Mouse (Mus musculus) skeletal muscle tissue, adult 2 months (tissue): ENCODE measurements at regions not wholly inside any gene's neighbourhood (a gene's known extent, or its start where the extent isn't known, plus 50 kb on each side); places are given as distances from the start of the nearest gene placed in this dataset.

ENCODE experiments used
- DNase-seq: peaks from one replicate; pipeline ENCODE4 v3.0.0-alpha.2; 2012; ENCODE audit warnings: low read depth, low spot score

DNA sequence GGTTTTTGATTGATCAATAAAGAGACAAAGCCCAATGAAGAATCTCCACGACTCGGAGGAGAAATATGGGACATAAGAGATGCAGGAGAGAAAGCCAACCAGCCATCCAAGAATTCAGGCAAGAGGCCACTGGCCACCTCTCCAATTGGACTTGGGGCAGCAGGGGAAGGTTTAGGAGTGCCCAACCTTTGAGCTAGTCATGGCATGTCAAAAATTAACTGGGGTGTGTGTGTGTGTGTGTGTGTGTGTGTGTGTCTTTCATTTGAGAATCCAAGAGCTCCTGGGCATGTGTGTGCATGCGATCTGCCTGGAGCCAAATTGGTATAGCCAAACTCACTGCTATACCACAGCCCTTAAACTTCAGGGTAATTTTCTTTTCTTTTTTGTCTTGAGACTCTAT lies 51.6 kb upstream of the Cecr2 start:
- no peak for DNase-seq

DNA sequence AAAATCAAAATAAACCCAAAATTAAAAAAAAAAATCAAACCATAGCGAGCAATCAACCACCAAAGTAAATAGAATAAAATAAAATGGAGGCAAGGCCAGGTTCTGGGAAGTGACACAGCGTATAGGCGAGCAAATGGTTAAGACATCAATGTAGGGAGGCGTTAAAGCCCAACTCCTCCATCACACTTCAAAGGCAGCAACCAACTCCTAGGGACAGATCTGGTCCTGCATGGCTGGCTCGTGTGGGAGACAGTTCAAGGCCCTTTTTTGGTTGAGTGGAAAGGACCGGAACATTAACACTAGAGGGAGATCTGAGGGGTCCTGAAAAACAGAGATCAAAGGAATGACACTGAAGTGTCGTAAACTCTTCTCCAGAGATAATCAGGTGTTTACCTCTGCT lies 53.8 kb upstream of the Cecr2 start:
- DNase-seq: no peak

DNA sequence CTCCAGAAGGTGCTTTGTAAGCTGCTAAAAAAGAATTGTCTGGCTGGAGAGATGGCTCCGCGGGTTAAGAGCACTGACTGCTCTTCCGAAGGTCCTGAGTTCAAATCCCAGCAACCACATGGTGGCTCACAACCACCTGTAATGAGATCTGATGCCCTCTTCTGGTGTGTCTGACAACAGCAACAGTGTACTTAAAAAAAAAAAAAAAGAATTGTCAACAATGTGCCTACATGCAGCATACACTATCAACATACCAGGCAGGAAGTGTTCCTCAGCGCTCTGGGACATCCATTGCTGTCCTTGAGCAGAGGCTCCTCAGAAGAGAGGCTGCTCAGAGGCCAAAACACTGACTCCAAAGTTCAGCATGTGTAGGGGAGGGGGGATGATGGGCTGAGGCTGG lies 56.3 kb upstream of the Cecr2 start:
- no peak for DNase-seq

DNA sequence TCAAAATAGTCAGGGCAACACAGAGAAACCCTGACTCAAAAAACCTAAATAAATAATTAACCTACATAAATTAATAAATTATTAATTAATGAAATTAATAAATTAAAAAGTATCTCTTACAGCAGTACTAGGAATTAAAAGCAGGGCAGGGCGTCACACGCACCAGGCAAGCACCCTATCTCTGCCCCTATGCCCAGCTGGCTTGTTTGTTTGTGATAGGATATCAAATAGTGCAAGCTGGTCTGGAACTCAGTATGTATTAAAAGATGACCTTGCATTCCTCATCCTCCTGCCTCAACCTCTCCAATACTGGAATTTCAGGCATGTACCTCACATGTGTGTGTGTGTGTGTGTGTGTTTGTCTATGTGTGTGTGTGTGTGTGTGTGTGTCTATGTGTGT lies 60.7 kb upstream of the Cecr2 start:
- DNase-seq: no peak

DNA sequence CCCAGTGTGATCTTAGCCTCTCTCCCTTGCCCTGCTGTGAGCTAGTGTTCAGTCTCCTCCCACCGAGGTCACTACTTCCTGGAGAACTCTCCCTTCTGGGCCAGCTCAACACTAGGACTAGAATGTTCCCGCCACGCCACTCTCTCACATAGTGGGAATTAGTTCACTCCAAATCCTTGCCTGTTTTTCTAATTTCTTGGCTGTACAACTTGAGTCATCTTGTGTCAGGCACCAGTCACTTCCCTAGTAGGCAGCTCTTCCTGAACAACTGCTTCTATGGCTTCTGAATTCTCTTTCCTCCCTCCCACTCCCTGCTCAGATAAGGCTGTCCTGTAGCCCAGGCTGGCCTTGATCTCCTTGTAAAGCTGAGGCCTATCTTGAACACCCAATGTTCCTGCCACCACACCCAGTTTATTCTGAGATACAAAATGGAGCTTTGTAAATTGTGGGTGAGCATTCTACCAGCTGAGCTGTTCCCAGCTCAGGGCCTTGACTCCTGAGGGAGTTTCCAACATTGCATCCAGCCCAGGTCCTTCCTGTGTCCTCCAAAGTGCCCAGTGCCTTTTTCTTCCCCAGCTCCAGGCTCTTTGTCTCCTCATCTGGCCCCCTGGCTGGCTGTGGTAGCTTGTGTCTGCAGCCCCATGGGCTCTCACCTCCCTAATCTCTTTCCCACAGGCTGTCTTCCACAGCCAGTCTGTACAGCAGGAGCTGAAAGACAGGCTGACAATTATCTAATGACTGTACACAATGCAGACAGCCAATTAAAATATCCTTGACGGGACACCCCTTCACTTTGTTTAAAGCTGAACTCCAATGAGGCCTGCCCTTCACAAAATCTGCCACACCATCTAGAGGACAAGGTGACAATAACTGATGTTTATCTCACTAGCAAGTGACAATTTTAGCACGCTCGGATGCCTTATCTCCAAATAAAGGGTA lies 61.9 kb upstream of the Cecr2 start:
- DNase-seq: no peak

DNA sequence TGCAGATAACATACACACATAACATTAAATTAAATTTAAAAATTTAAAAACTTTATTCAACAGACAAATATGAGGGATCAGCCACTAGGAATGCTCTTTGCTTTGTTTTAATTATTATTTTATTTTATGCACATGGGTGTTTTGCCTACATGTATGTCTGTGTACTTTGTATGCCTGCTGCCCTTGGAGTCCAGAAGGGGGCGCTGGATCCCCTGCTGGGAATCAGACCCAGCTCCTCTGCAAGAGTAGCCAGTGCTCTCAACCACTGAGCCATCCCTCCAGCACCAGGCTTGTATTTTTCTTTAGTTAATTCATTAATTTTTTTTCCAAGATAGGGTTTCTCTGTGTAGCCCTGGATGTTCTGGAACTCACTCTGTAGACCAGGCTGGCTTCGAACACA lies 62.7 kb upstream of the Cecr2 start:
- DNase-seq: no peak

DNA sequence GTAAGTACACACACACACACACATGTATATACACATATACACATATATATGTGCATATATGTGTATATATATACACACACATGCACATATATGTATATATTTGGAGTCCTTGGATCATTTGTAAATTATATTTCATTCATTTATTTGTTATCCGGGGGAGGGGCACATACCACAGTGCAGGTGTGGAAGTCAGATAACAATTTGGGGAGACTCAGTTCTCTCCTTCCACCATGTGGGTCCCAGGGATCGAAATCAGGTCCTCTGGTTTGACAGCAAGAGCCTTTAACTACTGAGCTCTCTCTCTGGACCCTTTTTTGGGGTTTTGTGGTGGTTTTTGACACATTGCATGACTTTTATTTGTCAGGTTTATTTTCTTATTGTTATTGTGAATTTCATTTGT lies 65.8 kb upstream of the Cecr2 start:
- no peak for DNase-seq

DNA sequence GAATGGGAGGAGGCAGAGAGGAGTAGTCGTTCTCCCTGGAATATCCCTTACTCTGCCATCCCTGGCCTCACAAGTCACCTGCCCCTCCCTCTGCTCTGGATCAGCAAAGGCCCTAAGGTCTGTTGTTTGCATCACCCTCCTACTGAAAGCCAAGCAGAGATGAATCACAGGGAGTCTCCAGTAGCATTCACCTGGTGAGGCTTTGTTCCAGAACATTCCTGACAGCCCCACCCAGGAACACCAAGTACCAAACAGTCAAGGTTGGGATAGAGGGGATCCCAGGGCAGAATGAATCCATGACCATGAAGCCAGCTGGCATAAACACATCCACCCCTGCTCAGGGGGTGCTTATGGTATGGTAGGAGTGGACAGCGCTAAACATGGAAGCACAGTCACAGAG lies 67.4 kb upstream of the Hdhd5 start:
- no peak for DNase-seq

DNA sequence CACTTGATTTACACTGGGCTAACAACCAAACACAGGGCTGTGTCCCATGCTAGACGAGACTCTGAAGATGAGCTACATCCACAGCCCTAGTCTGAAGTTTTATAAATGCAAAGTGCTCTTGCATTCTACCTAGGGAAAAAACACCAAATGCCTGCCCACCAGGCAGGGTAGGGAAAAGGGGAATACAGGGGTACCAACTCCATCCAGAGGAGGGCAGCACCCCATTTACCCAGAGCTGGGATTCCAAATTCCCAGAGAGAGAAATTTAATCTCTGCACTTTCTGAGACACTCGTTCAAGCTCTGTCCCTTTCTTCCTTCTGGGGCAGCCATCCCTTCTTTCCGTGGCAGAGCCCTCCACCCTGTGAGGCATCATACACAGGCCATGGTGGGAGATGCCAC lies 66.8 kb upstream of the Hdhd5 start:
- DNase-seq: no peak

DNA sequence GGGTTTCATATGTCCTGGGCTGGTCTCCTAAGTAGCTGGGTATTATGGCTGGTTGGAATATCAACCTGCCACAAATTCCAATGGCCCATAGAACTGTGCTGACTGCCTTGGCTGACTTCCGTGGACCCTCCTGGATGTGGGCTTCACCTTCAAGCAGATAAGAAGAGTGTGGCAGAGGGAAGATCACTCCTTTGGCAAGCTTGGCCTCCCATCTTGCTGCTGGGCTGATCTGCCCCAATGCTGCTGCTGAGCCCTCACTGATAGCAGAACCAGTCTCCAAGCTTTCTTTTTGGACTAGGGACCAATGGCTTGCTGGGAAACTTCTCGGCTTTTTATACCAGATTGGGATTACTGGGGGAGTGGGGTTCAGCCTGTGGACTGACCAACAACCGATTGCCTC lies 65.6 kb upstream of the Hdhd5 start:
- no peak for DNase-seq

DNA sequence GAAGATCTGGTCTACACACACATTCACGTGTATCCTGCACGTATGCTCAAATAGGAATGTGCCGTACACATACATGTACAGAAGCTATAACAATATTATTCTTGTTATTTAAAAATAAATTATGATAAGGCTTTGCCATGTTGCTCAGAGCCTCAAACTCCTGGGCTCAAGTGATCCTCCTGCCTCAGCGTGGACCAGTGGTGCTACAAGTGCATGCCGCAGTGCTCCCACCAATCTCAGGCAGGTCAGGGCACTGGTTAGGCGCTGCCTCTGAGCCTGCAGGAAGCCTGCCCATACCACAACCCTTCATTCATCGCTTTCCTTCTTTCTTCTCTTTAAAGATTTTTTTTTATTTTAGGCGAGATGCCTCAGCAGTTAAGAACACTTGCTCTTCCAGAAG lies 63.3 kb upstream of the Hdhd5 start:
- no peak for DNase-seq

DNA sequence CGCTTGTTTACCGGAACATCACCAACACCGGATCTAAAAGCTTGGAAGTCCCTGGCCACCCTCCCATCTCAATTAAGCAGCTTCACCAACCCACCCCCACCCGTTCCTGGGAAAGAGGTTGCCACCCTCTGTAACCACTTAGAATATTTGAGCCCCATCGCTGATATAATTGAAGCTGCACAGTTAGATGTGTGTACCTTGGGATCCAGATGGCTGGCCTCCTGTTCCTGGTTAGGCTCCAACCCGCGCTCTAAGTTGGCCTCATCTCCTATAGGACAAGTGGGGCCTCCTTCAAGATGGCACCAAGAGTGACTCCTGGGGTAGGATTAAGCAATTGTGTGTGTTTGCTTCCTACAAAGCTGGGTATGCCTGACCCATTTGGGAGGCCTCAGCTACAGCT lies 61.6 kb upstream of the Hdhd5 start:
- DNase-seq: no peak

DNA sequence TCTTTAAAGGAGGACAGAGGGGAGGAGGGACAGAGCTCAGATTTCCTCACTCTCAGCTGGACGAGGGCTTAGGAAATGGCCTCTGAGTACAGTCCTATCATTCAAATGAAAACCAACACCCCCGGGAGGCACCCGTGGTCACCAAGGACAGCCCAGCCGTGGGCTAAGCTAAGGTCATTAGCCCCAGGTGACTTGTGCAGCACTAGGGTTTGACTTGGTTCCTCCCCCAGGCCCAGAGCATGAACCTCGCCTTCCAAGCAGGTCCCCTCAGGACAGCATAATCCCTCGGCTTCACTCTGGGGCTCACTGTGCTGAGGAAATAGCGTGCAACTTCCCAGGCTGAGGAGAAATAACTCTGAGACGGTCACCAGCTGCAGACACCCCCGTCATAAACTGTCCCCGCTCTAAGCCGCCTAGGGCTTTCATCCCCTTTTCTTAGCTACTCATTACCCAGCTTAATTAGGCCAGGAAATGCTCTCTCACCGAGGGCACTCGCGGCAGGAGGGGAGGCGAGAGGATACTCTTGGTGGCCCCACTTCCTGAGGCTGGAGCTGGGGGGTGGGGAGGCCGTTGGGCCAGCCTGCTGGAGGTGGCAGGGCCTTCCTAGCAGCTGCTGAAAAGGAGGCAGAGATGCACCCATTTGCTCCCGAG lies 61.0 kb upstream of the Hdhd5 start:
- peak; percentile 89 for DNase-seq

DNA sequence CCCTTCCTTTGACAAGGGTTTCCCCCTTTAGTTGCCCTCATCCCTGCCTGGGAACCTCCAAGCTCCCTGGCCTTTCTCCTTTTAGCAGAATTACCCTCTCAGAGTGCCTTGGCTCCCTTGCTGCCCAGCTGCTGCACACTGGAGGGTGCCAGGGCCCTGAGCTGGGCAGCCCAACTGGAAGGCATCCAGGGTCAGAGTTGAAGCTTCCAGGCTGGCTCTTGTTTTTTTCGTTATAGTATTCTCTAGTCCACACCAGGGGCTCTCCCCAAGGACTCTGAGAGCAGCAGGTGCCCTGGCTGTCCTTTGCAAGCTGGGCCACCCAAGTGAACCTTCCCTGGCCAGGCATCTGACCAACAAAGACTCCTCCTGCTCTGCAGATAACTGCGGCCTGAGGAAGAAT lies 59.1 kb upstream of the Hdhd5 start:
- peak; percentile 94 for DNase-seq

DNA sequence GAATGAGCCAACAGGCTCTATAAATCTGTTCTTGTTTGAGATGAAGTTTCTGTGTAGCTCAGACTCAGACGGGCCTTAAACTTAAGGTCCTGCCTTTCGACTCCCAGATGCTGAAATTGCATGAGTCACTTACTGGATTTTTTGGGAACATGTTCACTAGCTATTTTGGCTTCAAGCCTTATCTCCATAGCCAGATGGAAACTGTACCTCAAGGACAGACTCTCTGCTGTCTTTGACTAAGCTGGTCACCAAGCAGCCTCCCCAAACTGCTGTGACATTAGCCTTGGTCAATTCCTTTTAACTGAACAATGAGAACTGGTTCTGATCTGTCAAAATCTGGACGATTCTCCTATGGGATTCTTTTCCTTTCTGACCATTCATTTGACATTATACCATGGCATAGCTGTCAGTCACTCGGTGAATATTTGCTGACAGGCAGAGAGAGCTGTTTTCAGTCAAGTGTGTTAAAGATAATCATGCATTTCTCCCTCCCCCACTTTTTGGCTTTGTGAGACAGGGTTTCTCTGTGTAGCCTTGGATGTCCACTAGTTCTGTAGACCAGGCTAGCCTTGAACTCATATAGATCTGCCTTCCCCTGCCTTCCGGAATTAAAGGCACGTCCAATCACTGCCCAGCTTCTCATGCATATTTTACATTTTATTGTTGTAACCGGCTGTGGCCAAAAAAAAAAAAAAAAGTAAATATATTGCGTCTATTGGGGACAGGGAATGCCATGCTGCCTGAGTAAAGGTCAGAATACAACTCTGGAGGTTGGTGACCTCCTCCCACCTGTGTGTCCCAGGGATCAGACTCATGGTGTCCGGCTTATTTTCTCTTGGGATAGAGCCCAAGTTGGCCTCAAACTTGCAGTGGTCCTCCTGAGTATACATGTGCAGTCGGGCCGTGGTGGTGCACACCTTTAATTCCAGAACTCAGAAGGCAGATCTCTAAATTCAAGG lies 57.9 kb upstream of the Hdhd5 start:
- peak; percentile 58 for DNase-seq

DNA sequence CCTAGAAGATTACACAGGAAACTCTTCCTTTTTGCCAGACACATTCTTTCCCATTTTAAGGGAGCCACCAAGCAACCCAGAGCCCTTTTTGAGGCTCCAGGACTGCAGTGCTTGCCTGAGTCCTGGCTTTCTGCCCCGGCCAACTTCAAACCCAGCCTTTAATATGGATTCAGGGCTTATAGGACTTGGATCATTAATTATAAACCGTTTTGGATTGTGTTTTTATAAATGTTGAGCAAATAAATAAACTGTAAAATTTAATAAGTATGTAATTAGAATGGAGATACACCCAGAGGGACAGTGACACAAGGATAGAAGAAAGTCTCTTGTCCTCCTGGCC lies 54.8 kb upstream of the Hdhd5 start:
- DNase-seq: no peak

DNA sequence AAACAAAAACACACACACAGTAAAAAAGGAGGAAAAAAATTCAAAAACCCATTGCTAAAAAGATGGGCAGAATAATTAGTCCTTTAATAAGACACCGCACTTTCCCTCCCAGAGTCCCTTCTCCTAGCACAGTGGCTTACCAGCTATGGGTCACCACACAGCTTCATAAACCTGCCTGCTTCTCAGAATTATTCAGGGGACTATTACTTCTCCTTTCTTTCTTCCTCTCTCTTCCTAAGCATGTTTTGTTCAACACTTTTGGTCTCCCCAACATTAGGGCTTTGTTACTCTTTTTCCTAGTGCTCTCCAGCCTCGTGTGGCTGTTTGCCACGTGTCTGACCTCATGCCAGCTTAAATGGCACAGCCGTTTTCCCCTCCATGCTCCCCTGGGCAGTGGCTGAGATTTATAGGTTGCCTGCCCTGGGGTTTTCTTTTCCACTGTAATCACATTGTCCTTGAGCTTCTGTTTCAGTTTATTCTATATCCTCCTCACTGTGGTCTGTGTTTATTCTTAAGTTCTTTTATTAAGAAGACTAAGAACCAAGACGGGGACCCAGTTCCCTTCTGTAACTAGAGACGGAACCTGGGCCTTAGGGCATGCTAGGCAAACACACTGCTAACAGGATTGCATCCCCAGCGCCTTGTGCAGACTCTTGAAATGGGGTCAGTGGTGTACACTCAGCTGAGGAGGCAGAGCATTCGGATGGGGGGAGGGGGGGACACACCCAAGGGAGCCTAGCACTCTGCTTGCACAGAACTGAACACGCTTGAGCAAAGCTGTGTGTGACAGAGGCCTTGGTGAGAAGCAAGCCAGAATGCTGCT lies 54.2 kb upstream of the Hdhd5 start:
- no peak for DNase-seq

DNA sequence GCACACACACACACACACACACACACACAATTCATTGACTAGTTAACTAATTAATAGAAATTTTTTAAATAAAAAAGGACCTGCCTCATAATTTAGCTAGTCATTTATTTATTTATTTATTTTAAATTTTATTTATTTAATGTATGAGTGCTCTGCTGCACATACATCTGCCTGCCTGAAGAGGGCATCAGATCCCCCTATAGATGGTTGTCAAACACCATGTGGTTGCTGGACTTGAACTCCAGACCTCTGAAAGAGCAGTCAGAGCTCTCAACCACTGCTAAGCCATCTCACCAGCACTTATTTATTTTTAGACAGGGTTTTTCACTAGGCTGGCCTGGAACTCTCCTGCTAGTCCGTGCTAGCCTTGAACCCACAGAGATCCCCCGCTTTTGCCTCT lies 50.6 kb upstream of the Hdhd5 start:
- DNase-seq: no peak
